Mouse (Mus musculus) erythroblast, embryonic 14.5 days (primary cell): ENCODE data around the gene Crlf3.
"Not testable (repeated sequence)": the region's sequence is repeated elsewhere in the genome, so short reads cannot be mapped to it uniquely, and the experiment has no call there.

Source experiments
- GATA1 ChIP-seq: IDR thresholded peaks from 2 replicates; pipeline ENCODE4 v1.6.1; 2012; ENCODE audit warnings: low read length, inconsistent platforms, mixed read lengths
- TAL1 ChIP-seq: IDR thresholded peaks from 3 replicates; pipeline ENCODE4 v1.6.1; 2012; ENCODE audit warnings: low read length, inconsistent platforms, mixed read lengths

- TF ChIP-seq GATA1, TAL1: not testable (repeated sequence)
Observed at GRCm38 (mm10) chr11:80066373-80066772, 14.4 kb downstream of the Crlf3 start.
